Mouse (Mus musculus) G1E (cell line): Measurements from ENCODE around the gene Thada. TPM values are rescaled to one million over a fixed set of nuclear protein-coding genes. Genes with fewer than 3 reads are reported as not detected.

Experiments
- ATAC-seq: 2 replicates; pipeline ENCODE4 v1.8.0; 2016; ENCODE audit warnings: mild to moderate bottlenecking; ENCODE audit not compliant: insufficient number of reproducible peaks, poor library complexity, low FRiP score, severe bottlenecking; ENCODE audit errors: extremely low read depth
- DNase-seq: peaks from one replicate; pipeline ENCODE4 v3.0.0; 2012; ENCODE audit warnings: low spot score
- H3K27me3 ChIP-seq: 2 replicates; pipeline ENCODE4 v1.6.1; 2012; ENCODE audit warnings: mild to moderate bottlenecking, low read length, inconsistent platforms; ENCODE audit not compliant: insufficient read depth
- H3K36me3 ChIP-seq: replicated peaks from 2 replicates; pipeline ENCODE3; 2012; ENCODE audit warnings: mild to moderate bottlenecking, inconsistent platforms
- H3K4me1 ChIP-seq: 2 replicates; pipeline ENCODE4 v1.6.1; 2012; ENCODE audit warnings: low read depth, low read length, inconsistent platforms, mixed read lengths; ENCODE audit not compliant: insufficient read depth
- H3K4me3 ChIP-seq: 2 replicates; pipeline ENCODE4 v1.5.1; 2012; ENCODE audit warnings: low read depth, mild to moderate bottlenecking, inconsistent platforms, low read length, moderate library complexity, mixed read lengths
- H3K9me3 ChIP-seq: replicated peaks from 2 replicates; pipeline ENCODE4 v1.6.1; 2012; ENCODE audit warnings: inconsistent platforms
- CTCF ChIP-seq: IDR thresholded peaks from 2 replicates; pipeline ENCODE4 v1.5.1; 2012; ENCODE audit warnings: low read depth, low read length, inconsistent platforms, mixed read lengths
- GATA1 ChIP-seq: IDR thresholded peaks from 2 replicates; pipeline ENCODE4 v1.6.1; 2012; ENCODE audit warnings: borderline replicate concordance, low read length, inconsistent platforms, mixed read lengths
- GATA2 ChIP-seq: IDR thresholded peaks from 2 replicates; pipeline ENCODE4 v1.6.1; 2012; ENCODE audit warnings: low read depth, low read length, inconsistent platforms, borderline replicate concordance
- POLR2AphosphoS5 ChIP-seq: IDR thresholded peaks from 2 replicates; pipeline ENCODE4 v1.6.1; 2012; ENCODE audit warnings: low read depth, low read length, inconsistent platforms; ENCODE audit not compliant: insufficient replicate concordance
- TAL1 ChIP-seq: conservative IDR thresholded peaks from 2 replicates; pipeline ENCODE4 v1.6.1; 2012; ENCODE audit warnings: low read depth, low read length, inconsistent platforms, mixed read lengths
- polyA plus RNA-seq: library from polyadenylated mRNA; stranded (reverse); fragments of >175 nt; gene quantifications from 2 replicates; pipeline ENCODE4 v1.2.3, GENCODE M21; 2012
- total RNA-seq, 2 experiments: library from RNA; stranded (forward) in 1 of 2; stranded (reverse) in 1 of 2; fragments of 200-1000 nt in 1 of 2; fragments of >200 nt in 1 of 2; fragmentation: Nextera tagmentation in 1 of 2; gene quantifications; 2 replicates each; pipeline ENCODE4 v1.2.3; 2014 to 2017

Thada gene
- total and polyA plus RNA-seq, 3 experiments, result 2.8 to 55.2 (median 28.1) TPM

DNA sequence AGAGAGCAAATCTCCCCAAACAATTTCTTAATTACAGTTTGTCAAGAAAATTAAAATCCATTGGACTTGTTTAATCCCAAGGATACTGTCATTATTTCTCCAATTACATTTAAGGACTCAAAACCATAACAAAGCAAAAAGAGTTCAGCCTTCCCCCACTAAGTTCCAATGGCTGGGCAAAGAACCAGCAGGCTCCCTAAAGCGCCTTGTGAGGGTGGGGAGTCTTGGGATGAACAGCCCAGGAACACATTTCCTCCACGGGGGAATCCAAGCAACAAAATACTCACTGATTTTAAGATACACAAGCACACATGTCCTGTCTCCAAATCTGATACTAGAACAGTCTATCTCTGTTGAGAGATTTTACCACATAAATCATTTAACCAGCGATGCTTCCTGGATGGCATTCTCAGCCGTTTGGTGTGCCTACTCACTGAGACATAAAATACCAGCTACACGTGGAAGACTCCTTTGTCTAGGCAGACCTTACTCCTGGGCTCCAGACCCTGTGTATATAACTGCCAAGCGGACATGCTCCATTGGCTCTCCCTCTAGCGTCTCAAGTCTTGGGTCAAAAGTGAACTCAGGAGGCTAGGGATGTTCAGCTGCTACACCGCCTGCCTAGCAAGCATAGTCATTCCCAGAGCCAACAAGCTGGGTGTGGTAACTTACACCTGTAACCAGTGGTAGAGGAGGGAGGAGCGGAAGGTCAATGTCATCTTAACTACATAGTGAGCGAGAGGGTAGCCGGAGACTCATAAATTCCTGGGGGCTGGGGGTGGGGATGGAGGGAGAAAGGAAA, 97.6 kb downstream of the Thada start:
- H3K27me3 ChIP-seq, result no peaks in the 10 kb centered on the region
- ATAC-seq (no peak), DNase-seq (no peak)
- no peaks in the 10 kb centered on the region for H3K9me3 ChIP-seq
- H3K36me3 ChIP-seq, result peaks cover 79% of the 10 kb centered on the region
- H3K4me3 ChIP-seq, result no peak overlapping the region
- TF ChIP-seq GATA2 (no peak), TAL1 (no peak), GATA1 (no peak), CTCF (no peak), POLR2AphosphoS5 (no peak)
- no peaks in the 10 kb centered on the region for H3K4me1 ChIP-seq

DNA sequence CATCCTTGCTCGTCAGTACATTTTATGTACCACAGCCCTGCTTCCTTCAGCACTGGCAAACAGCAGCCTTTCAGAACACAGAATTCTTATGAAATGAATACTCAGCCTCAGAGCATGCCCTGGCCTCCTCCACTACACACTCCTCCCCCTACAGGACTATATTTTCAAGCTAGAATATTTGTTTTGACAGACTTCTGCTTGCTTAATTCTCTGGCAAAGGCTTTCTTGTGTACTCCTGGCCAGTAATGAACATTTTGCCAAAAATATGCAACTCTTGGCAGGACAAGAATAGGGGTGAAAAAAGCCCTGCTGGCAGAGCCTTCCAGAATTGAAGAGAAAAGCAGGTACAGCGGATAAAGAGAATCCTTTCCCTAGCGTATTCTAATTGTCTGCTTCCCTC, 98.3 kb downstream of the Thada start:
- Histone ChIP-seq H3K4me3 (no peak overlapping the region), H3K36me3 (peaks cover 80% of the 10 kb centered on the region)

GRCm38 (mm10) chr17:84365791-84366301, 100.2 kb downstream of the Thada start:
- H3K4me3 ChIP-seq, result no peak overlapping the region
- ATAC-seq (no peak), DNase-seq (no peak)
- H3K4me1 ChIP-seq, result no peaks in the 10 kb centered on the region
- TF ChIP-seq POLR2AphosphoS5 (no peak), GATA2 (no peak), TAL1 (no peak), CTCF (no peak), GATA1 (no peak)
- no peaks in the 10 kb centered on the region for H3K27me3 ChIP-seq
- H3K36me3 ChIP-seq, result peaks cover 81% of the 10 kb centered on the region
- H3K9me3 ChIP-seq, result no peaks in the 10 kb centered on the region

More for the DNA sequence above, 98.3 kb downstream of the Thada start:
- no peak for ATAC-seq
- no peaks in the 10 kb centered on the region for H3K4me1 ChIP-seq
- no peak for DNase-seq
- H3K9me3 ChIP-seq, result no peaks in the 10 kb centered on the region
- TF ChIP-seq GATA1, result no peak
- no peaks in the 10 kb centered on the region for H3K27me3 ChIP-seq

DNA sequence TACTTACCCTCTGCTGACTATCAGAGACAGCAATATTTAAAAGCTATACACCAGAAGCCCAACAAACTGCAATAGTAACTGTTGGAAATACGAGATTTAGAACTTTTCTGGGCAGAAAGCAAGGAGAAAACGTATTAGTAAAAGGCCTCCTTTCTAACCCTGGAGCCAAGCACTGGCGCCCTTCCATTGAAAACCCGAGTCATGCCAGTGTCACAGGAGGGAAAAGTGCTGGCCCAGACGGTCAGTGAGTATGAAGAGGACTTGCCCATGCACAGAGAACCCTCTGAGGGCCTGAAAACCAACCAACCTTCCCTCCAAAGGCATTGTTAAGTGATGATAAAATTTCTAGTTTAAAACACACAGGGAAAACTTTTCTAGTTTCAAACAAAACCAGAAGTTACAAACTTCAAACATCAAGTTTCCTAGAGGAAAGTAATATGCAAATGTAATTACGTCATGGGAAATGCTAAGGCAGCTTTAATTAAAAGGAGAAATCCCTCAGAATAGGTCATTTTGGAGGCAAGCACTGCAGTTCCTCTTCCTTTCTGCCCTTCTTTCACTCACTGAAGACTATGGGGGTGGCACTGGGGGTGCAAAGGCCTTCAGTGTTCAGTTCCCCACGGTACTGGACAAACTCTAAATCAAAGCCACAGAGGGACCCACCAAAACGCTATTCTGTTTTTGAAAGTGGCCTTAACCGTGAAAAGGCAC, 100.8 kb downstream of the Thada start:
- no peaks in the 10 kb centered on the region for H3K27me3 ChIP-seq
- H3K36me3 ChIP-seq, result peaks cover 79% of the 10 kb centered on the region
- ATAC-seq, result no peak
- H3K4me1 ChIP-seq, result no peaks in the 10 kb centered on the region
- DNase-seq, result no peak
- TF ChIP-seq GATA2 (no peak), CTCF (no peak), POLR2AphosphoS5 (no peak), TAL1 (no peak), GATA1 (no peak)
- H3K9me3 ChIP-seq, result no peaks in the 10 kb centered on the region
- no peak overlapping the region for H3K4me3 ChIP-seq

GRCm38 (mm10) chr17:84363444-84363843, 102.6 kb downstream of the Thada start:
- DNase-seq (no peak), ATAC-seq (no peak)
- Histone ChIP-seq H3K36me3 (peaks cover 75% of the 10 kb centered on the region), H3K4me1 (no peaks in the 10 kb centered on the region), H3K9me3 (no peaks in the 10 kb centered on the region), H3K4me3 (no peak overlapping the region), H3K27me3 (no peaks in the 10 kb centered on the region)
- TF ChIP-seq GATA2, result no peak
- no peak for TF ChIP-seq CTCF
- no peak for TF ChIP-seq POLR2AphosphoS5
- TF ChIP-seq GATA1, result no peak
- no peak for TF ChIP-seq TAL1

DNA sequence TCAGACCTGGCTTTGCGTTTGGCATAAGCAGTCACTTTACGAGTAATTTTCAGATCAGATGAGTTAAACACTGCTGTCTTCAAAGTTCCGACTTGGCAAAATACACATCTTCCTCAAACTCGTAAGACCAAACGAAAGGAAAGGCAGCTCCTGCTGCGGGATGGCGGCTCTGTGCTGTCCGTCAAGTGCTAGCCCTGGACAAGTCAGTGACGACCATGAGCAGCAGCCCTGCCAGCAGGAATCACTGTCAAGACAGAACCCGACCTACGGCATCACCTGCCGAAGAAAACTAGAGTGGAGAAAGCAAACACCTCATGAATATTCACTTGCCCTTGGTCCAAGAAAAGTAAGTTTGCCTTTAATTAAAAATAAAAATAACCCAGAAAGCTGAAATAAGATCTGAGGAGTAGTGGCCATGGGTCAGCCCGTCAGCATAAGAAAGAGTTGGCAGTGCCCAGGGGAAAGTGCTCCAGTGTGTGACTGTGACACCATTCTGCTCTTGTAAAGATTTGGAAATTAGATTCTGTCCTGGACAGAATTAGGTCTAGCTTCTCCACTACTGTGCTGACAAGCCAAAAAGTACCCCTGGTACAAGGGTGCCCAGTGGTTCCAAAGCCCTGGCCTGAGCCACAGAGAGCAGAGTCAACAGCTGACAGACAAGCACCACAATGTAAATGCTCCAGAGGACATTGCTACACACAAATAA, 103.3 kb downstream of the Thada start:
- Histone ChIP-seq H3K4me3 (no peak overlapping the region), H3K4me1 (no peaks in the 10 kb centered on the region), H3K36me3 (peaks cover 74% of the 10 kb centered on the region), H3K27me3 (no peaks in the 10 kb centered on the region), H3K9me3 (no peaks in the 10 kb centered on the region)
- ATAC-seq (no peak), DNase-seq (no peak)
- TF ChIP-seq GATA2 (no peak), GATA1 (no peak), POLR2AphosphoS5 (no peak), TAL1 (no peak), CTCF (no peak)
